Mouse (Mus musculus): ENCODE measurements around the gene Lag3. TPM values are rescaled to one million over a fixed set of nuclear protein-coding genes. Genes with fewer than 3 reads are reported as not detected.
A peak's percentile ranks its signal among the peaks of the same experiment; 100 is the strongest.

The Lag3 gene
- total and polyA plus RNA-seq, 3 experiments: 0.52 to 2.0 (median 1.2) TPM

- Histone ChIP-seq H3K27me3 (replicated peaks) (peaks cover 39% of the 10 kb centered on the region), H3K4me3 (replicated peaks in 1 of 3; ENCODE audit: low read depth in 2 of 3, low read length in 2 of 3, poor library complexity in 1 of 3) (peak overlapping the region in 1 of 3 experiments; percentile 54), H3K4me2 (ENCODE audit: insufficient read depth, low read depth, poor library complexity, severe bottlenecking) (peak overlapping the region; percentile 73), H3K36me3 (replicated peaks in 1 of 2; ENCODE audit: control insufficient read depth in 1 of 2, insufficient read depth in 1 of 2, low read length in 1 of 2) (no peaks in the 10 kb centered on the region), H3K4me1 (ENCODE audit: control insufficient read depth in 1 of 2, insufficient read depth in 2 of 2) (peaks cover 5 to 13% of the 10 kb centered on the region in 2 experiments), H3K79me2 (replicated peaks; ENCODE audit: control insufficient read depth, extremely low read depth, insufficient read depth, poor library complexity, severe bottlenecking) (no peaks in the 10 kb centered on the region), H3K9me3 (replicated peaks; ENCODE audit: low read length) (no peaks in the 10 kb centered on the region), H3K27ac (ENCODE audit: insufficient read depth, low read depth) (no peak overlapping the region), H3K9ac (ENCODE audit: insufficient read depth, low read depth) (no peak overlapping the region)
- dilution Hi-C loops (cut with MboI; ENCODE audit: extremely low pct_ligation_motif_present, extremely low pct_unique_long_range_greater_than_20kb, low sequenced_read_pairs): no loop called here
- DNase-seq (ENCODE audit: extremely low read depth): no peak
- in situ Hi-C loops (cut with MboI; ENCODE audit: low pct_ligation_motif_present, low pct_unique_long_range_greater_than_20kb, low sequenced_read_pairs): loop anchor here (25.0 kb wide), 1 partner anchor 181 kb away; the partner anchor contains the start of genes Acrbp and Ing4
- no peak for TF ChIP-seq RAD21 (IDR thresholded peaks at IDR 0.05; ENCODE audit: low read depth, low read length)
- TF ChIP-seq E2F4 (IDR thresholded peaks at IDR 0.05; ENCODE audit: insufficient replicate concordance, low read depth, low read length): no peak
- no peak for TF ChIP-seq RCOR1 (conservative IDR thresholded peaks at IDR 0.05; ENCODE audit: low read depth, low read length)
- no peak for TF ChIP-seq MYC (IDR thresholded peaks at IDR 0.05; ENCODE audit: low read depth, low read length)
- no peak for TF ChIP-seq POLR2A (IDR thresholded peaks at IDR 0.05; ENCODE audit: low read depth, low read length)
- TF ChIP-seq EP300 (IDR thresholded peaks at IDR 0.05; ENCODE audit: low read length): no peak
- TF ChIP-seq MXI1 (IDR thresholded peaks at IDR 0.05; ENCODE audit: low read depth, low read length): no peak
- TF ChIP-seq PAX5 (IDR thresholded peaks at IDR 0.05; ENCODE audit: low read length): no peak
- no peak for TF ChIP-seq ZKSCAN1 (IDR thresholded peaks at IDR 0.05; ENCODE audit: borderline replicate concordance, low read depth, low read length)
- TF ChIP-seq JUN (IDR thresholded peaks at IDR 0.05; ENCODE audit: insufficient read depth, low read depth, low read length): no peak
- no peak for TF ChIP-seq ELF1 (IDR thresholded peaks at IDR 0.05; ENCODE audit: low read depth, low read length)
- TF ChIP-seq NRF1 (IDR thresholded peaks at IDR 0.05; ENCODE audit: low read depth, low read length): no peak
- TF ChIP-seq MAX (IDR thresholded peaks at IDR 0.05; ENCODE audit: low read length): no peak
- no peak for TF ChIP-seq IRF4 (IDR thresholded peaks at IDR 0.05; ENCODE audit: low read depth, low read length)
- no peak for TF ChIP-seq CHD1 (IDR thresholded peaks at IDR 0.05; ENCODE audit: low read depth, low read length)
- TF ChIP-seq USF1 (IDR thresholded peaks at IDR 0.05; ENCODE audit: low read depth, low read length): no peak
- no peak for TF ChIP-seq HCFC1 (IDR thresholded peaks at IDR 0.05; ENCODE audit: low read depth, low read length)
These were observed 55.2 kb downstream of the Lag3 start for GRCm38 (mm10) chr6:124856321-124856720.

GRCm38 (mm10) chr6:124854647-124855046 lies 56.9 kb downstream of the Lag3 start:
- Histone ChIP-seq H3K36me3 (replicated peaks in 1 of 2; ENCODE audit: control insufficient read depth in 1 of 2, insufficient read depth in 1 of 2, low read length in 1 of 2) (no peaks in the 10 kb centered on the region), H3K9me3 (replicated peaks; ENCODE audit: low read length) (no peaks in the 10 kb centered on the region), H3K4me2 (ENCODE audit: insufficient read depth, low read depth, poor library complexity, severe bottlenecking) (no peak overlapping the region), H3K4me3 (replicated peaks in 1 of 3; ENCODE audit: low read depth in 2 of 3, low read length in 2 of 3, poor library complexity in 1 of 3) (no peak overlapping the region), H3K9ac (ENCODE audit: insufficient read depth, low read depth) (no peak overlapping the region), H3K27ac (ENCODE audit: insufficient read depth, low read depth) (no peak overlapping the region), H3K27me3 (replicated peaks) (peaks cover 44% of the 10 kb centered on the region), H3K79me2 (replicated peaks; ENCODE audit: control insufficient read depth, extremely low read depth, insufficient read depth, poor library complexity, severe bottlenecking) (no peaks in the 10 kb centered on the region), H3K4me1 (ENCODE audit: control insufficient read depth in 1 of 2, insufficient read depth in 2 of 2) (peaks cover 0 to 6% of the 10 kb centered on the region in 2 experiments; a peak in 2 of 4 replicates)
- TF ChIP-seq UBTF (IDR thresholded peaks at IDR 0.05; ENCODE audit: low read depth, low read length) (no peak), NRF1 (IDR thresholded peaks at IDR 0.05; ENCODE audit: low read depth, low read length) (no peak), ELF1 (IDR thresholded peaks at IDR 0.05; ENCODE audit: low read depth, low read length) (no peak), POLR2AphosphoS2 (IDR thresholded peaks at IDR 0.05; ENCODE audit: low read depth, low read length) (no peak), TCF12 (IDR thresholded peaks at IDR 0.05; ENCODE audit: low read depth, low read length) (no peak), ETS1 (conservative IDR thresholded peaks at IDR 0.05; ENCODE audit: low read depth, low read length) (no peak), KAT2A (IDR thresholded peaks at IDR 0.05; ENCODE audit: insufficient replicate concordance, low read length) (no peak), ZC3H11A (IDR thresholded peaks at IDR 0.05; ENCODE audit: low read depth, low read length) (no peak), NELFE (IDR thresholded peaks at IDR 0.05; ENCODE audit: low read depth, low read length) (no peak), MAX (IDR thresholded peaks at IDR 0.05; ENCODE audit: low read length) (no peak), E2F4 (IDR thresholded peaks at IDR 0.05; ENCODE audit: insufficient replicate concordance, low read depth, low read length) (no peak), JUND (conservative IDR thresholded peaks at IDR 0.05; ENCODE audit: low read depth, low read length) (no peak), CTCF (conservative IDR thresholded peaks at IDR 0.05 in 1 of 2, IDR thresholded peaks at IDR 0.05 in 1 of 2; ENCODE audit: low read depth in 2 of 2, low read length in 2 of 2) (no peak), MYC (IDR thresholded peaks at IDR 0.05; ENCODE audit: low read depth, low read length) (no peak), CHD1 (IDR thresholded peaks at IDR 0.05; ENCODE audit: low read depth, low read length) (no peak), RCOR1 (conservative IDR thresholded peaks at IDR 0.05; ENCODE audit: low read depth, low read length) (no peak)
- DNase-seq (ENCODE audit: extremely low read depth): no peak
- in situ Hi-C loops (cut with MboI; ENCODE audit: low pct_ligation_motif_present, low pct_unique_long_range_greater_than_20kb, low sequenced_read_pairs) (loop anchor here (25.0 kb wide), 1 partner anchor 183 kb away; the partner anchor contains the start of genes Acrbp and Ing4), dilution Hi-C loops (cut with MboI; ENCODE audit: extremely low pct_ligation_motif_present, extremely low pct_unique_long_range_greater_than_20kb, low sequenced_read_pairs) (no loop called here)
